In the genomic region with DNA sequence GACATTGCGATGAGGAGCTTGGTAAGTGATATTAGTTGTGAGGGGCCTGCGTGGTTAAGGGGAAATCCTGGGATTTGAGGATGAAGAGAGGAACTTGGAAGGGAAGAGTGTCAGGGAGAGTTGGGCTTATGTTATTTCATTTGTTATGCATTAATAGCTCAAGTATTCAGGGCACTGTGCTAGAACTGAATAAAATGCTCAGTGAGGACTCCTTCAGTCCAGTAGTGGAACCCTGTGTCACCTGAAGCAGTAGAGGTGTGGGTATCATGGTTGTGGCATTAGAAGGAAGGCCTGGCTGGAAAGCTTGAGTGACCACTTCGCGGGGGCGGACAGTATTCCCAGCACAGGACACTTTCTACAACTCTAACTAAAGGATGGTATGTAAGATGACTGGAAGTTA, we compare ENCODE assay signal across 8 mouse cellular contexts. TPM values are rescaled to one million over a fixed set of nuclear protein-coding genes. Genes with fewer than 3 reads are reported as not detected.
DNase-seq lines count a peak whose midpoint lies in the region; ATAC-seq and TF ChIP-seq lines count a peak whose summit lies in the region.

No protein-coding gene starts in this region.

- TF ChIP-seq CTCF in spleen, adult 2 months (IDR thresholded peaks at IDR 0.05; ENCODE audit: extremely low read depth, insufficient read depth, insufficient read length, insufficient replicate concordance) = no peak

- no peaks in the 10 kb centered on the region for H3K9me3 ChIP-seq in forebrain, embryonic 11.5 days (ENCODE audit: control insufficient read depth, low read length)
- H3K9me3 ChIP-seq in neural tube, embryonic 13.5 days = no peaks in the 10 kb centered on the region

- 53% methylated on average over 5 of the region's 5 CpGs for WGBS in spleen, adult 2 months
- 37% methylated on average over 5 of the region's 5 CpGs for WGBS in forebrain, embryonic 11.5 days
- 29% methylated on average over 5 of the region's 5 CpGs for WGBS in neural tube, embryonic 13.5 days

- DNase-seq in spleen, adult 2 months (ENCODE audit: low read depth in 1 of 2, low spot score in 2 of 2) = no peak
- no peak for DNase-seq in spleen, adult 12 weeks (ENCODE audit: low spot score)
- no peak for DNase-seq in forebrain, embryonic 11.5 days (ENCODE audit: low spot score)
- DNase-seq in kidney, postnatal 14 days = peak; percentile 10
- DNase-seq in gastrocnemius, postnatal 25 days = no peak
- no peak for DNase-seq in ovary, postnatal 10 days (ENCODE audit: low spot score)
- no peak for DNase-seq in cerebellum, adult 11 months

- H3K4me3 ChIP-seq in spleen, adult 2 months (ENCODE audit: extremely low read depth, insufficient read depth, insufficient read length) = peak overlapping the region; percentile 93
- peak overlapping the region; percentile 86 for H3K4me3 ChIP-seq in forebrain, embryonic 11.5 days (ENCODE audit: low read depth, low read length)
- peak overlapping the region; percentile 100 for H3K4me3 ChIP-seq in neural tube, embryonic 13.5 days

- no peaks in the 10 kb centered on the region for H3K27me3 ChIP-seq in spleen, adult 2 months (ENCODE audit: control insufficient read depth, insufficient read depth, low read length)
- no peaks in the 10 kb centered on the region for H3K27me3 ChIP-seq in forebrain, embryonic 11.5 days (ENCODE audit: control insufficient read depth, insufficient read depth, low read length)
- no peaks in the 10 kb centered on the region for H3K27me3 ChIP-seq in neural tube, embryonic 13.5 days

- no peaks in the 10 kb centered on the region for H3K36me3 ChIP-seq in spleen, adult 2 months (ENCODE audit: control insufficient read depth, insufficient read depth, low read length)
- H3K36me3 ChIP-seq in forebrain, embryonic 11.5 days (ENCODE audit: control insufficient read depth, insufficient read depth, low read length) = no peaks in the 10 kb centered on the region
- H3K36me3 ChIP-seq in neural tube, embryonic 13.5 days = peaks cover 4% of the 10 kb centered on the region; the same call in 1 of the 2 replicates

- no peak for ATAC-seq in forebrain, embryonic 11.5 days (replicated peaks; ENCODE audit: low FRiP score)
- no peak for ATAC-seq in neural tube, embryonic 13.5 days (ENCODE audit: low read depth)

- TF ChIP-seq POLR2A in spleen, adult 2 months (IDR thresholded peaks at IDR 0.05; ENCODE audit: low read depth, low read length) = no peak

- peaks cover 11% of the 10 kb centered on the region; the same call in 1 of the 2 replicates for H3K4me1 ChIP-seq in spleen, adult 2 months (ENCODE audit: control insufficient read depth, insufficient read depth, insufficient read length)
- H3K4me1 ChIP-seq in forebrain, embryonic 11.5 days (replicated peaks; ENCODE audit: control insufficient read depth, insufficient read depth, low read length) = peaks cover 6% of the 10 kb centered on the region
- H3K4me1 ChIP-seq in neural tube, embryonic 13.5 days (replicated peaks) = peaks cover 32% of the 10 kb centered on the region

- no peak overlapping the region for H3K27ac ChIP-seq in spleen, adult 2 months (ENCODE audit: insufficient read depth, low read length)
- H3K27ac ChIP-seq in forebrain, embryonic 11.5 days (ENCODE audit: low read depth, low read length) = no peak overlapping the region; the same call in 1 of the 2 replicates
- peak overlapping the region; percentile 99 for H3K27ac ChIP-seq in neural tube, embryonic 13.5 days (replicated peaks)

- peak overlapping the region; percentile 93 for H3K9ac ChIP-seq in forebrain, embryonic 11.5 days (ENCODE audit: low read length)
- H3K9ac ChIP-seq in neural tube, embryonic 13.5 days = peak overlapping the region; percentile 100

- peak overlapping the region; percentile 91 for H3K4me2 ChIP-seq in forebrain, embryonic 11.5 days (ENCODE audit: low read depth, low read length, severe bottlenecking)
- peak overlapping the region; percentile 98 for H3K4me2 ChIP-seq in neural tube, embryonic 13.5 days

RNA-seq across cellular contexts. Expression of gene Trim33, which starts 1.8 kb away (rescaled TPM):
- 9.5 and 10.1 TPM in 2 replicates for polyA plus RNA-seq in spleen, adult 2 months (2012; rRNA removed)
- 32.8 and 41.5 TPM in 2 replicates for polyA plus RNA-seq in forebrain, embryonic 11.5 days (2014; fragmentation: Nextera tagmentation; extraction: Ambion mirVana)
- polyA plus RNA-seq in neural tube, embryonic 13.5 days (2015; fragmentation: Nextera tagmentation; extraction: Ambion mirVana) = 29.2 and 30.1 TPM in 2 replicates
- total RNA-seq in gastrocnemius, postnatal 25 days (2021) = 10 to 100 TPM in 1 of 2 experiments, 1 to 10 TPM in 1; 8.4 to 10.4 TPM
